Mouse (Mus musculus) c-Kit-positive CD71-negative TER-119-negative erythroid progenitor cells, embryonic 14.5 days (primary cell): ENCODE data around the gene Rps6ka5.
A peak's percentile ranks its signal among the peaks of the same experiment; 100 is the strongest.

Experiments
- DNase-seq: peaks from one replicate; pipeline ENCODE4 v3.0.0-alpha.2; 2013; ENCODE audit warnings: low read depth

Gene Rps6ka5

DNA sequence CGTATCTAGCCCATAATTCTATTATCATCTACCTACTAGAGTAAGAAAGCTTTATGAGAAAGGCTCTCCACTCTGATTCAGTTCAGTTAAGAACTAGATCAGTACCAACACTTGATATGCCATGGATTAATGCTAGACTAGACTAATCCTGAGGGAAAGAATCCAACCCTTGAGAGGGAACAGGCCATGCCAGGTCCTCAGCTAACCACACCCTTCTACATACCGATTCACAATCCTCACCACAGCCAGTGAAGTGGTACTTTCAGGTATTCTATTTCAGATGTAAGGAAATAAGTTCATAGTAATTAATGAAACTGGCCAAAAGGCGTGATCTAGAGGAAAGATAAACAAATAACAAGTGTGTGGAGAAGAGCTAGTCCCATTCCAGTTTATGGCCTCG, 70.8 kb downstream of the Rps6ka5 start:
- no peak for DNase-seq

DNA sequence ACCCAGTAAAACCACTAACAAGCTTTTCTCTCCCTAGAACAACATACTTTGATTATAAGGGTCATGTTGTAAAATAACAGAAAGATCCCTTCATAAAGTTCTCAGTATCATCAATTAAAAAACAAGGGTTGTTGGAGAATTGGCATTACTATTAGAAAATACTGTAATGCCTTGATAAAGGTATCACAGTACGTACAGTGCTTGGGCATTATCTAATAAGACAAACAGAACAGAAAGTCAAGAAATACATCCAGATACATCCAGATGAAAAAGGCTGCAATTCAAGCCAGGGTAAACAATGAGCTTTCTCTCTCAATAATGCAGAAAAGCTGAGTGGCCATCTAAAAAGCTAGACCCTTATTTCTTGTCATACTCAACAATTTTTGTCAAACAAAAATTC, 84.8 kb downstream of the Rps6ka5 start:
- no peak for DNase-seq

DNA sequence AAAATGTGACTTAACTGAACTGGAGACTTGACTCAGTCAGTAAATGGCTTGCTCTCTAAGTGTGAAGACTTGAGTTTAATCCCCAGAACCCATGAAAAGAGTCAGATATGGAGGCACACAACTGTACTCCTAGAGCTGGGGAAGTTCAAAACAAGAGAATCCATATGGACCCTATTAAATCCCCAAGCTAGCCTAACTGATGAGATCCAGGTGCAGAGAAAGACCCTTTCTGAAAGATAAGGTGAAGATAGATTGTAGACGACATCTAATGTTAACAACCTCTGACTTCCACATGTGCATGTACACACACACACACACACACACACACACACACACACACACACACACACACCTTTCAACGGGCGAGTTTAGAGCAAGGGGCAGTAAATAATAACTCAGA, 86.1 kb downstream of the Rps6ka5 start:
- DNase-seq = no peak

DNA sequence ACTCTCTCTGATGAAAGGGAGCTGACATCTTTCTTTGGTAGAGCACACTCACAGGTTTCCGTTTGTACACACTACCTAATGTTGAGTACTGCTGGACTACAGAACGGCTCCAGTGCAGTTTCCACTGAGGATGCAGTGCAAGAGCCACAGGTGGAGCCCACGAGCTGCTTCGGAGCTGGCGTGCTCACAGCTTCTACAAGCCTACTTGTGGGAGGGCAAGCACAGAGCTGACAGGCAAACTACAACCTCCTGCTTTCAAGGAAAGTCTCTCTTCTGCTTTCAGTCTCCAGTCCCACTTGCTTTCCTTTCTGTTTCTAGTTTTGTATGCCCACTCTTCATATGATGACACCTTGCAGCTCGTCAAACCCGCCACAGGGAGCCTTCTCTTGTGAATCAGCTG, 87.1 kb downstream of the Rps6ka5 start:
- no peak for DNase-seq

DNA sequence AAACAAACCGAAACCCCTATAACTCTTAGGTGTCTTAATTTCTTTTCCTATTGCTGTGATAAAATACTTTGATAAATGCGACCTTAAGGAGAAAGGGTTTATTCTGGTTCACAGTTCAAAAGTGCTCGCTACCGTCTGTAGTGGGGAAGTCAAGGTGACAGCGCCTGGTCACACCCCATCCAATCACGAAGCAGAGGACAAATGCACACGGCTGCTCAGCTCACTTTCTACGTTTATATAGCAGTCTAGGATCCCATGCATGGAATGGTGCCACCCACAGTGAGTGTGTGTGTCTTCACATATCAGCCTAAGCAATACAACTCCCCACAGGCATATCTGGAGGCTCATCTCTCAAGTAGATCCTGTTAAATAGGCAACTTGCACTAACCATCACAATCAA, 88.9 kb downstream of the Rps6ka5 start:
- no peak for DNase-seq

DNA sequence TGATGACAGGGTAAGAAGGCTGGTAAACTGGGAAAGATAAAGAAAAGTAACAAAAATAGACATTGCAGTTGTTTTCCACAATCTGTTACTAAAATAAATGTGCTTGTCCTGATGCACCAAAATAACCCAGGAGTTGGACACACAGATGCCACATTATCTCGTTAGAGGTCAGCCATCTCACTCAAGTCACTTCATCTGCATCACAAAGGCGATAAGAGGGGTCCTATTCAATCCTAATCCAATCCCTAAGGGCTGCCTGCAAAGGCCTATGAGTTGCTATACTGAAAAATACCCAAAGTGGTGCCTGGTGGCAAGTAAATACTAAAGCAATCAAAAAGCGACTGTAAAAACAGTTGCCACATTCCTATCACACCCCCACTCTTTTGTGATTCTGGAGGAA, 90.0 kb downstream of the Rps6ka5 start:
- DNase-seq = no peak

DNA sequence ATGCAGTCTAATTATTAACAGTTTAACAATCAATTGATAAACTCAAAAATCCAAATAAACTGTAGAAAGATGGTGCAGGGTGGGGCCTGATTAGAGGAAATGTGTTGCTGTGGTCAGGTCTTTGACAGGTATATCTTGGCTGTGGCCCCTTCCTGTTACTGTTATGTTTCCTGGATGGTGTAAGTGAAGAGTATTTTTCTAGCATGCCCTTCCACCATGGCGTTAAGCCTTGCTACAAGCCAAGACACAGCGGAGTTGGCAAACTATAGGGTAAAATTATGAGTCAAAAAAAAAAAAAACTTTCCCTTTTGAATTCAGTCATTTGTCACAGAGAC, 90.5 kb downstream of the Rps6ka5 start:
- DNase-seq = no peak

DNA sequence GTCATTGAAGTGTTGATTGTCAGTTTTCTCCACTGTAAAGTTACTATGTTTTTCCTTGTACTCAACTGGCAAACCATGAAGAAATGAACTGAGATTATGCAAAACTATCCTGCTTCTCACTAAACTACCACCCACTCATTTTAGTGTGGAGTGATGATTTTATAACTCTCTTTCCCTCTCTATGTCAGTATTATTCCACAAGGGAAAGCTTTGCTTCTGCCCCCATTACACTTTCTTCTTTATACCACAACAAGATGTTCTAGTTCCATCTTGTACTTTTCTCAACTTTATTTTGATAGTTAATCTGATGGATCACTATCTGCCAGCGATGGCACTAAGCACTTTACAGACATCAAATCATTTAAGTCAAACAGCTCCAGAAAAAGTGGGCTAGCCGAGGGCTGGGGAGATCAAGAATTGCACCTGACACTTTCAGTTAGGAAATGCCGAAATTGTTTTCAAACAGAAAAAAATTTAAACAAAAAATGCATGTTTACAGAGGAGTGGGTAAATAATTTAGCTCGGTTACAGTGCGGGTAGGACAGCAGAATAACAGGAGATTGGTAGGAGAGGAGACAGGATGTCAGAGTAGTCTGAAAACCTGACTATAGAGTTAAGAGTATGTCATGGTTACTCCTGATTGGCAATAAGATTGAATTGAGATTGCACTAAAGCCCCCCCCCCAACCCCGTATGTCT, 91.0 kb downstream of the Rps6ka5 start:
- no peak for DNase-seq

DNA sequence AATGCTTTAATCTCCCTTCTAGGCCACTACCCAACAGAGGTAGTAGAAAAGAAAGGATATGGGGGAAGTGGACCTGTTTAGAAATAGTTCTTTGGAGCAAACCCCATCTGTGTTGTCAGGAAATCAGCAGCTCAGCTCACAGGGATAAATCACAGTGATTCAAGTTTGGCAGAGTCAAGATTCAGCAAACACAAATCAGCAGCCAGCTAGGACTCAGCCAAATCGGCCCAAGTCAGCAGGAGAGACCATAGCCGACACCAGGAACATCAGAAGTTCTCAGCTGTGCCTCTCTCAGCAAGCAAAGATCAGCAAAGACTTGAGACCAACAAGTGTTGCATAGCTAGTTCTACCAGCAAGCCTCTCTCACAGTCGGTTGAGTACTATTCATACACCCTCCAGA, 93.6 kb downstream of the Rps6ka5 start:
- no peak for DNase-seq

DNA sequence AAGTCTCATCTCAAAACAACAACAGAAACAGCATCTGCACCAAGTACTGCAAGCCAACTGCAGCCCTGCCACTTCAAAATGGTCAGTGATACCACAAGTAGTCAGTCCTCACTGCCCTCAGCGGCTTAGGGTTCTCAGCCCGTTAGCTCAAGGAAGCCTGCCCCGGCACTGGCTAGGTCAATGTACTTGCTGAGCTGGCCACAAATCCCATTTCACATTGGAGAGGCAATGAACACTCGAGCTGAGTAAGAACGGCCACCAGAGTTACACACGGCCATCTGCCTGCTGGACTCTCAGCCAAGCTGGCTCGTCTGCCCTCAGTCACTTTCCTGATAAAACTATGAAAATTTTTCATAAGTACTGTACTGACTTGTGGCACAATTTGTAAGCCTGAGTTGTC, 95.5 kb downstream of the Rps6ka5 start:
- DNase-seq = no peak

DNA sequence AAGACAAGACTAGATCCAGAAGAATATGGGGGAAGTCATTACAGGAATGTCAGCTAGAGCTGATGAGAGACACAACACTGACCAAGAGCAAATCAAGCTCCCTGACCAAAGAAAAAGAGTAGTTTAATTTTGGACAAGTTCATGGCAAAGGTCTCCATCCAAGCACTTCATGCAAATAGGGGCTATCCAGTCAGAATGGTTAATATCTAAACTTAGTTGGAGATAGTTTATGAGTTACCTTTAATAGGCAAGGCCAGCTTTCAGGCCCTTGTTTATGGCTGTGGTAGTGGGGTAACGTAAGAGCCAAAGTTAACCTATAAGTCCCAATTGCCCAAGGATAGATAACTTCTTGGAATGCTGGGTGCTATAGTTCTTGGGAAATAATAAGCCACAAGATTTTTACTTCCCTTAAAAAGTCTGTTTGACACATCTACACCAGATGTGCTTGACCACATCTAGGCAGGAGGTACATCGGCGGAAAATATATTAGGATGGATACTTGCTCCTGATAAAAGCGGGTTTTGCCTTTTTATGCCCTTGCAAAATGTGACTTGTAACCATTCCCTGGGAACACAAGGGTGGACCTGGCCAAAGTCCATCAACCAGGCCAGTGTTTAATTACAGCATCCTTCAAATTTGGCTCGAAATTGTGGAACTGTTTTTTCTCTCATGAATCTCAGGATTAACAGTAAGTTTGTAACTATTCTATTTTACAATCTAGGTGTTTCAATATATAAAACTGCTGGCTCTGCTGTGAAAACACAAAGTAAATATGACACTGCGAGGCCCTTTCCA, 97.5 kb downstream of the Rps6ka5 start:
- DNase-seq = no peak

DNA sequence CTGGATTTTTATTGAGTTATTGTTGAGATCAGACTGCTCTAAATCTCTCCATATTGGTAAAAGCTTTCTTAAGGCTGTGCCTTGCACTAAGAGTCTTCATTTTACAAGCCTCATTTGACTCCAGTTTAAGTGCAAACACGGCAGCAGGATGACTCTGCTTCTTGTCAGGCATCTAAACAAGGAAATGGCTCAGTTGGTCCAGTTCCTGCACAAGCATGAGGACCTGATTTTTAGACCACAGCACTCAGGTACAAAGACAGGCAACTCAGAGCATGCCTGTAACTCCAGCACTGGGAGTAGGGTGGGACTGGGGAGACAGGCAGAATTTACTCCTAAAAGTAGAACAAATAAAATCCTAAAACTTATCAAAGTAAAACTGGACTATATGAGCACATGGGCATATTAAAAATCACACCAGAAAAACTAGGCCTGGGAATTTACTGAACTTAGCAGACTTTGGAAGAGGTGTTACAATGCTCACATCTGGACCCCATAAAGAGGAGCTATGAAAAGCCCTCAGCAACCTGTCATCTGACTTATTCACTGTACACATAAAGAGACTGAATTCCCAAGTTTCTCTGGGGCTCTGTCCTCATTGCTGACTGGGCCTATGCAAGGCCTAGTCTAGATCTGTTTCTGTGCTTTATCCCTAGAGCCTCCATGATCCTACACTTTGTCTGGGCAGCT, 99.6 kb downstream of the Rps6ka5 start:
- DNase-seq = no peak

DNA sequence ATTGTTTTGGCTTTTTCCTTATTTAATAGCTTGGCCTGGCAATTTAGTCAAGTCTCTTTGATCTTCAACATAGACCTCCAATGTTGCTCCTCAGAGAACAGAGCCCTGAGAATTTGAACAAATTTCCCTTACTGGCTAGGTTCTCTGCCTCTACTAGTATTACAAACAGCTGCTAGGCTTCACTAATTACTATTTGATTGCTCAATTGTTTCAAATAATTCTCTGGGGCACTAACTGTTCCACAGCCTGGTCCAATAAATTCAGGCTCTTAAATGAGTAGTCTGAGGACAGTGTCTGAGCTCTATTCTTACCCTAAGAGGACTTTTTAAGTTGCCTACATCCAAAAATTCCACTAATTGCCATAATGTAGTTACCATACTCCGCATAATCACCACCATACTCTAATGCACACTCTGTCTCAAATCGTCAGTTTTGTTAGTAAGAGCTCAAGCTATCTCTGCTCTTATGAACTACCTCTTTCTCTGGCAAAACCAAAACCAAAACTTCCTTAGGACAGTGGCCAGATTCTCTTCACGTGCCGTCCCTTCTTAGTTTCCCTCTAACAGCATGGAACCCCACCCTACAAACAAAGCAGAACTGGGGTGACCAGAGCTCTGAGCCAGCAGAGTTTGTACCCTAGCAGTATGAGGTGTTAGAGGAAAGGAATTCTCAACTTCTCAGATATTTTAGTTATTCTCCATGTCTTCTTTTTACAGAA, 100.4 kb downstream of the Rps6ka5 start:
- no peak for DNase-seq

DNA sequence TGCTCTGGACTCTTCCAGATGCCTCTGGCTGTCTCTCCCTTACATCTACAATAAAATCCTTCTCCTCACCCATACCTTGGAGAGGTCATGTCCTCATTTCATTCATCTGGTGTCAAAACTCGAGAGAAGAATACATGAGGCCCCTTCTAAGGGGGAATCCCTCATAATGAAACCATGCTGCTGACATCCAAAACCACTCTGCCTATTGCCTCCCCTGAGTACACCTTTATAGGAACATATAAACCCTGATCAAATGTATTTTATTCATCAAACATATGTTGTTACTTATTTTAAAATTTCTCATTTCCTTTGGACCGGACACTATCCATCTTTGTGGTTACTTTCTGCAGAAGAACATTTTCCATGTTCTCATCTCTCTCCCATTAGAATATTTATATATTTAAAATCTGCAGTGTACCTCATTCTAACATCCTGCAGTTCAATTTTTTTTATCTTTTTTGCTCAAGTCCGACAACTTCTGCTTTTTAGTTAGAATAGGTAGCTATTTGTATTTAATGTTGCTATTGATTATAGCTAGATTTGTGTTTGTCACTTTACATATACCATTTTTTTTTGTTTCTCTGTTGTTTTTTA, 101.8 kb downstream of the Rps6ka5 start:
- DNase-seq = no peak

DNA sequence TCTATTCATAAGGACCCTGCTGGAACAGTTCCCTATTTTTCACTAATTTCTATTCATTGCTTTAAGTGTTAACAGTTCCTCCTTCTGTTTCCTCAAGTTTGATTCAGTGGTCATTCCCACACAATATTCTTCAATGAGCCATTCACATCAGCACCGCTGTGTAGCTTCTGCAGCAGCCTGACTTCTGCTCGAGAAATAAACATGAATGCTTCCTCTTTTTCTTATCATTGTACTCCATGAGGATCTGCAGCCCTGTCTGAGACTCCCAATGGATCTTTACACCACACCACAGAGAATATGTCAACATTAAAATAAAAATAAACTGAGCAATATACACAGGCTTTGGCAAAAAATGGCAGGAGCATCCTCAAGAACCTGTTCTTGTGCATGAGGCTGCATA, 111.5 kb downstream of the Rps6ka5 start:
- DNase-seq = no peak

DNA sequence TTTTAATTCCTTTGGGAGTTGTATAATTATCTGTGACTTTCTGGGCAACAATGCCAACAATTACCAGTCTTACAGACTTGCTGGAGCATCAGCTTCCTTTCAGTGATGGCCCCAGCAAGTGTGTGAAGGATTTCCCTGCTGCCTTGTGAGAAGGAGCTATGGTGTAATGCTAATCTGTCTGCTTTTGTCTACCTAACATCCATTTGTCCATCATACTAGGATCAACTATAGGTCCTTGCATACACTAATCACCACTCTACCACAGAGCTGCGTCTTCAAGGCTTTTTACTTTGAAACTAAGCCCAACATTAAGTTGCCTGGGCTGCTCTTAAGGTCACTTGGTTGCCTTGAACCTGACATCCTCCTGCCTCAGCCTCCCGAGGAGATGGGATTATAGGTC, 112.9 kb downstream of the Rps6ka5 start:
- DNase-seq = no peak

DNA sequence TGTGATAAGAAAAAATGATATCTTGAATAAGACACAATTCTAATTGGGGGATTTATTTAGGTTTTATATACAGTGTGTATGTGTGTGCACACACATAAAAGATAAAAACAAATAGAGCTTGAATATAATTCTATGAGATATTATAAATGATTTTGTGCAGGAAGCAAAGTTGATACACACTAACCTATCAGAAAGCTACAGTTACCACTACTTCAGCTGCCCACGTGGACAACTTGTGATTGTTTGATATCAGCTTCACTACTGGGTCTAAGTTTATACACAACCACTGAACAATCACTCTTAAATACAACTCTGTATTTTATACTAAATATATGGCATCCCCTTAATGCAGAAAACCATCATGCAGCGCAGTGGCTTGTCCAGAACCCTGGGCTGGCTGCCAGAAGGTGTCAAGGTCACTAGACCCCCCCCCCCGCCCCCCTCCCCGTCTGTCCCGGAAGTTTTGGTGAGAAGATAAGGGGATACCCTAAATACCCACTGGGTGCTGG, 113.5 kb downstream of the Rps6ka5 start:
- no peak for DNase-seq

DNA sequence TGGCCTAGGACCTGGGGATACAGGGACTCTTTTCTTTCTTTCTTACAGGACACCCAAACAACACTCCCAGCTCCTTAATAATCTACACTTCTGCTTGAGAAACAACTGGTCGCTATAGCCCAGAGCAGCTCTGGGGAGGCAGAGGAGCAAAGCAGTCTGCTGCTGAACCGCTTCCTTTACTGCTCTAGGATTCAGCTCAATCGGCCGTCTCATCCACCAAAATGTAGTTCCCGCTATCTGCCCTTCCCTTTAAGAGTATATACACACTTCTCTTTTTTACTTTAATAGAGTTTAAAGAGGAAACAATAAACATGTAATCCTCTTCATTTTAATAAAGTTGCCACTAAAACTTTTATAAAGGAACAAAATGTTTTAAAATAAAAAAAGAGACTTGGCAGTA, 117.0 kb downstream of the Rps6ka5 start:
- DNase-seq = no peak

DNA sequence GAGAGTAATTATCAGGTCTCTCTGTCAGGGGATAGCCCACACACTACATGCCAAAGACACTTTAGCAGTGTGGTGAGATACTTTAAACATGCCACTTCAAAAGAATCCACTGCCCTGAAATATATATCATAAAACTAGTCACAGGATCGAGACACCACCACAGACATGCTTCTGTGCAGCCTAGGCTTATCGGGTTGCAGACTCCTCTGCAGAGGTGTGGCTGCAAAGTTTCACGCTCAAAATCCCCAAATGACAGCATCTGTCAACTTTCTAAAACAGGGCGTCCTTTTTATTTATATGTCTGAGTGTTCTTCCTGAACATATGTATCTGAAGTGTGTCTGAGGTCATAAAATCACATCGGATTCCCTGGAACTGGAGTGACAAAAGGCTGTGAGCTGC, 117.7 kb downstream of the Rps6ka5 start:
- DNase-seq = no peak

DNA sequence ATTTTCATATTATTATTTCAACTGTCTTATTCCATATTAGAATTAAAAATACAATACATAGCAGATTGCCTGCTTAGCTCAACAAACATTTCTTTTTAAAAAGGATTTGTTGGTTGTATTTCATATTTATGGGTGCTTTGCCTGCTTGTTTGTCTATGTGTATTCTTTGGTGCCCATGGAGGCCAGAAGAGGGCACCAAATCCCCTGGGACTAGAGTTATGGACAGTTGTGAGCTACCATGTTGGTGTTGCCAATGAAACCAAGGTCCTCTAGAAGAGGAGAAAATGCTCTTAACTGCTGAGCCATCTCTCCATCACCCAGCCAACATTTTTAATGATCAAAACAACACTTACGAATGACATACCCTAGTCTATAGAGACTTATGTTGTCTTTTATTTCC, 120.0 kb downstream of the Rps6ka5 start:
- peak; percentile 30 for DNase-seq

DNA sequence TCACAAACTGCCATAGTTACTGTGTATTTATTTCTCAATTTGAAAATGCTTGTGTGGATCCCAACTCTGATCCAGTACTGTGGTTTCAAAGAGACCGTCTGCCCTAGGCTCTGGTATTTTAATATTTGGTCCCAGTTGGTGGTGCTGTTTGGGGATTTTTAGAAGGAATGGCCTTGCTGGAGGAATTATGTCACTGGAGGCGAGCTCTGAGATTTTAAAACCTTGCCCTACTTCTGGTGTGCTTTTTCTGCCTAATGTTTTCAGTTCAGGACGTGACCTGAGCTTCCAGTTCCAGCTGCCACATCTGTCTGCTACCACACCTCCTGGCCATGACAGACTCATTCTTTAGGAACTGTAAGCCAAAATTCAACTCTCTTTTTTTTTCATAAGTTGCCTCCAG, 121.2 kb downstream of the Rps6ka5 start:
- DNase-seq = no peak

DNA sequence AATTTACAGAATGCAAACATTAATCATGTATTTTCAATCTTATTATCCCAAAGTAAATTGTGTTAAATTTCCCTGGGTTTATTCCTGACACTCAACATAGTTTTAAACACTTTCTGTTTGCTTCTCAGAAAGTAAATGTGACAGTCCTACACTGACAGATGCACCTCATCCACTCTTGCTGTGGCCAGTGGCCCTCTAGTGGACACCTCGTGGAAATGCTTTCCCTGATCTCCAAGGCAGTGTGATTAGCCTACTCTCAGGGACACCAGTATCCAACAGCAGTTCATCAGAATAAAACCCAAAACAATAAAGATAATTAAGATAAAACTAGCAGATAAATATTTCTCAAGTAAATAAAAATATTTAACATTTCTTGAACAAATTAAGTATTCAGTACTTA, 122.2 kb downstream of the Rps6ka5 start:
- no peak for DNase-seq
